Mouse (Mus musculus): ENCODE measurements at regions not wholly inside any gene's neighbourhood (a gene's known extent, or its start where the extent isn't known, plus 50 kb on each side); places are given as distances from the start of the nearest gene placed in this dataset.

DNA sequence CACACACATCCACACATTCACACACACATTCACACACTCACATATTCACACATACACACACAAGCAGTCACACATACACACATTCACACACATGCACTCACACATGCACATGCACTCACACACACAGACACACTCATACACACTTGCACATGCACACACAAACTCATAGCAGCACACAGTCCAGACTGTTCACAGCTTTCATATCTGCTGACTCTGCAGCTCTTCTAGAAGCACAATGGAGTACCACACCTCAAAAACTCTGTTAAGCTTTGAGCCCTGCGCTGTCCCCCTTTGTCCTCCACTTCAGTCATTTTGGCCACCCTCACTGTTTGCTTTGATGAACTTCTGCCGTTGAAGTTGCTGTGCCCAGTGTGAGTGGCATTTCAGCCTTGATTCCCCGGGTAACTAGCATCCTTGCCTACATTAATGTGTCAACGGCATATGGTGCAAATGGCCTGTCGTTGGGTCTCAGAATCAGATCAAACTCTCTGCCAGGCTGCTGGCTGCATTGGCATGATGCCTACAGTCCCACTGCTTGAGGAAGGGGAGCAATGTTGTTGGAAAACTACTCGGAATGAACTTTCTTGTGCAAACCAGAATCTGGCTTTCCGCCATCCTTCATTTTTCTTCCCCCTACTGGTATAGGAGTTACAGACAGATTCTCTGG lies 54.6 kb upstream of the Barhl2 start:
- ATAC-seq (ENCODE audit: low FRiP score, low TSS enrichment) (no peak), DNase-seq (ENCODE audit: low spot score) (no peak)
- Histone ChIP-seq H3K4me2 (replicated peaks; ENCODE audit: low read depth) (no peak overlapping the region), H3K27ac (replicated peaks) (no peak overlapping the region), H3K4me3 (ENCODE audit: low read depth, low read length) (no peak overlapping the region), H3K27me3 (ENCODE audit: control insufficient read depth, insufficient read depth, low read length) (no peaks in the 10 kb centered on the region), H3K4me1 (replicated peaks; ENCODE audit: control insufficient read depth, insufficient read depth) (no peaks in the 10 kb centered on the region), H3K36me3 (ENCODE audit: control insufficient read depth, insufficient read depth, low read length) (no peaks in the 10 kb centered on the region), H3K9me3 (ENCODE audit: control insufficient read depth, low read length) (no peaks in the 10 kb centered on the region), H3K9ac (ENCODE audit: low read length) (no peak overlapping the region)
- TF ChIP-seq CTCF (IDR thresholded peaks at IDR 0.05; ENCODE audit: low read depth) = no peak
- TF ChIP-seq EP300 (optimal IDR thresholded peaks at IDR 0.05) = no peak
- 69% methylated on average over 7 of the region's 7 CpGs for WGBS

DNA sequence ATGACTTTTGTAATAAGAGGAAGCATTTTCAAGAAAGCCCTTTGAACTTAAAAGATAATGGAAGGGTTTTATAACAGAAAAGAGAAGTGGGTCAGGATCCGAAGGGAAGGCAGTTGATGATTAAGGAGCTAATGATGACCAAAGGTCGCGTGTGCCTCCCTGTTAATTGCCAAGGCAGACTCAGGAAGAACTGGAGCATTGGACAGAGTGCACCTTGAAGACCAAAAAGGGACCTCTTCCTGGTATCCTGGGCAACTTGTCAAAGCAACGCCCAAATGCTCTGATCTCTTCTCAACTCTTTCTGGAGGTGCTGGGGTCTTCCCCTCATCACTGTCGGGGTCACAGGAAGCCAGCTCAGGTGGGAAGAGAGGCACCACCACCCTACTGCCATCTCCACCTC lies 49.9 kb upstream of the Barhl2 start:
- WGBS = 68% methylated on average over 5 of the region's 5 CpGs
- Histone ChIP-seq H3K4me3 (ENCODE audit: low read depth, low read length) (no peak overlapping the region), H3K4me1 (replicated peaks; ENCODE audit: control insufficient read depth, insufficient read depth) (no peaks in the 10 kb centered on the region), H3K9ac (ENCODE audit: low read length) (no peak overlapping the region), H3K36me3 (ENCODE audit: control insufficient read depth, insufficient read depth, low read length) (no peaks in the 10 kb centered on the region), H3K4me2 (replicated peaks; ENCODE audit: low read depth) (no peak overlapping the region), H3K27ac (replicated peaks) (no peak overlapping the region), H3K9me3 (ENCODE audit: control insufficient read depth, low read length) (no peaks in the 10 kb centered on the region), H3K27me3 (ENCODE audit: control insufficient read depth, insufficient read depth, low read length) (no peaks in the 10 kb centered on the region)
- TF ChIP-seq EP300 (optimal IDR thresholded peaks at IDR 0.05) (no peak), CTCF (IDR thresholded peaks at IDR 0.05; ENCODE audit: low read depth) (no peak)
- DNase-seq (ENCODE audit: low spot score) (no peak), ATAC-seq (ENCODE audit: low FRiP score, low TSS enrichment) (no peak)
